Mouse (Mus musculus) intestine, postnatal 0 days (tissue): ENCODE measurements at regions not wholly inside any gene's neighbourhood (a gene's known extent, or its start where the extent isn't known, plus 50 kb on each side); places are given as distances from the start of the nearest gene placed in this dataset.
A peak's percentile ranks its signal among the peaks of the same experiment; 100 is the strongest.

ENCODE experiments used
- ATAC-seq: fragments of 200-750 bp; cut with Nextera tagmentation; 2 replicates; pipeline ENCODE4 v1.8.0; 2017; ENCODE audit warnings: mild to moderate bottlenecking, moderate TSS enrichment, moderate library complexity
- H3K27ac ChIP-seq: fragments of 300-500 bp; sonication (generic); 2 replicates; pipeline ENCODE4 v1.5.1; 2014; ENCODE audit warnings: mild to moderate bottlenecking, low read depth, low read length, moderate library complexity
- H3K27me3 ChIP-seq: fragments of 300-500 bp; sonication (generic); replicated peaks from 2 replicates; pipeline ENCODE4 v1.6.1; 2014; ENCODE audit warnings: low read length, mixed read lengths; ENCODE audit not compliant: control insufficient read depth, insufficient read depth
- H3K36me3 ChIP-seq: fragments of 300-500 bp; sonication (generic); 2 replicates; pipeline ENCODE4 v1.6.1; 2014; ENCODE audit warnings: mild to moderate bottlenecking, moderate library complexity; ENCODE audit not compliant: control insufficient read depth, insufficient read depth
- H3K4me1 ChIP-seq: fragments of 300-500 bp; sonication (generic); replicated peaks from 2 replicates; pipeline ENCODE4 v1.6.1; 2014; ENCODE audit warnings: antibody characterized with exemption, low read length, mixed read lengths; ENCODE audit not compliant: control insufficient read depth, insufficient read depth
- H3K4me2 ChIP-seq: fragments of 300-500 bp; sonication (generic); replicated peaks from 2 replicates; pipeline ENCODE4 v1.6.1; 2014; ENCODE audit warnings: low read depth, mild to moderate bottlenecking, moderate library complexity
- H3K4me3 ChIP-seq: fragments of 300-500 bp; sonication (generic); 2 replicates; pipeline ENCODE4 v1.5.1; 2014; ENCODE audit warnings: low read depth, low read length
- H3K9ac ChIP-seq: fragments of 300-500 bp; sonication (generic); 2 replicates; pipeline ENCODE4 v1.6.1; 2014; ENCODE audit warnings: mild to moderate bottlenecking, low read depth, low read length
- H3K9me3 ChIP-seq: fragments of 300-500 bp; sonication (generic); 2 replicates; pipeline ENCODE4 v1.6.1; 2016; ENCODE audit warnings: mixed run types; ENCODE audit not compliant: control insufficient read depth
- CTCF ChIP-seq: sonication (generic); IDR thresholded peaks from 2 replicates; pipeline ENCODE4 v1.5.1; 2016; ENCODE audit warnings: low read depth, mild to moderate bottlenecking, control low read depth, antibody characterized with exemption, moderate library complexity
- WGBS: fragments of 180-500 bp; shearing (Covaris S2); extraction: QIAGEN DNeasy Blood & Tissue Kit; methylation state at CpG from one replicate; pipeline ENCODE4 v1.1.7; 2014; 5-methylcytosine and 5-hydroxymethylcytosine counted together

- no peaks in the 10 kb centered on the region for H3K4me1 ChIP-seq
- no peak overlapping the region for H3K4me3 ChIP-seq
- no peak overlapping the region for H3K27ac ChIP-seq
- H3K36me3 ChIP-seq, result no peaks in the 10 kb centered on the region
- no peak overlapping the region for H3K9ac ChIP-seq
- no peak; the same call in 1 of the 2 replicates for ATAC-seq
- no peaks in the 10 kb centered on the region for H3K27me3 ChIP-seq
- peak; percentile 86 for TF ChIP-seq CTCF
- H3K9me3 ChIP-seq, result no peaks in the 10 kb centered on the region
- WGBS, result 6% methylated on average over 2 of the region's 2 CpGs
- no peak overlapping the region for H3K4me2 ChIP-seq
Observed at GRCm38 (mm10) chr16:49278478-49278877, 221.2 kb downstream of the Myh15 start.

DNA sequence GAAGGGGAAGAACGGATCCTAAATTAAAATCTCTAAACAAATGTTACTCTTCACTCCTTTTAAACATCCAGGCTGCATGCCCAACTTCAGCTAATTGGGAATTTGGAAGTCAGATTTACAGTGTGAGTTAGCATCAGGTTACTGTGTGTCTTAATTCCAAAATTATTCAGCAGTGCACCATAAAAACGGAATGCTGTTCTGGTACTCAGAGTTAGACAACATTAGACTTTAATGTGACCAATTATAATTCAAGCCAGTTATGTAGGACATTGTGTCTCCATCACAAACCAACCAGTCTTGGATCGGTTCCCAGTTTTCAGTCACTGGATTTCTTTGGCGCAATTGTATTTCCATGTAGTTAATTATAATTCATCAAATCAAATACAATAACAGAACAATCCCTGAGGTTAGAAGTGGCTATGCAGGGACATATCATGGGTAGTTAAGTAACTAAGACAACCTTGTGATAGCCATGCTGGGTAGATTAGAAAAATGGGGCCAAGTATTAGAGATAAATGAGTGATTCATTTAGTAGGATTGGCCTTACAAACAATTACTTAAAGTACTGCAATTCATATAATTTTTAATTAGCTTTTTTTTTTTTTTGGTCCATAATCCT, 230.9 kb downstream of the Myh15 start:
- no peak overlapping the region for H3K4me2 ChIP-seq
- H3K9me3 ChIP-seq, result no peaks in the 10 kb centered on the region
- no peak for TF ChIP-seq CTCF
- no peaks in the 10 kb centered on the region for H3K27me3 ChIP-seq
- ATAC-seq, result no peak
- no peaks in the 10 kb centered on the region for H3K4me1 ChIP-seq
- H3K4me3 ChIP-seq, result no peak overlapping the region
- H3K9ac ChIP-seq, result no peak overlapping the region
- H3K36me3 ChIP-seq, result no peaks in the 10 kb centered on the region
- no peak overlapping the region for H3K27ac ChIP-seq
- 70% methylated on average over 4 of the region's 4 CpGs for WGBS

DNA sequence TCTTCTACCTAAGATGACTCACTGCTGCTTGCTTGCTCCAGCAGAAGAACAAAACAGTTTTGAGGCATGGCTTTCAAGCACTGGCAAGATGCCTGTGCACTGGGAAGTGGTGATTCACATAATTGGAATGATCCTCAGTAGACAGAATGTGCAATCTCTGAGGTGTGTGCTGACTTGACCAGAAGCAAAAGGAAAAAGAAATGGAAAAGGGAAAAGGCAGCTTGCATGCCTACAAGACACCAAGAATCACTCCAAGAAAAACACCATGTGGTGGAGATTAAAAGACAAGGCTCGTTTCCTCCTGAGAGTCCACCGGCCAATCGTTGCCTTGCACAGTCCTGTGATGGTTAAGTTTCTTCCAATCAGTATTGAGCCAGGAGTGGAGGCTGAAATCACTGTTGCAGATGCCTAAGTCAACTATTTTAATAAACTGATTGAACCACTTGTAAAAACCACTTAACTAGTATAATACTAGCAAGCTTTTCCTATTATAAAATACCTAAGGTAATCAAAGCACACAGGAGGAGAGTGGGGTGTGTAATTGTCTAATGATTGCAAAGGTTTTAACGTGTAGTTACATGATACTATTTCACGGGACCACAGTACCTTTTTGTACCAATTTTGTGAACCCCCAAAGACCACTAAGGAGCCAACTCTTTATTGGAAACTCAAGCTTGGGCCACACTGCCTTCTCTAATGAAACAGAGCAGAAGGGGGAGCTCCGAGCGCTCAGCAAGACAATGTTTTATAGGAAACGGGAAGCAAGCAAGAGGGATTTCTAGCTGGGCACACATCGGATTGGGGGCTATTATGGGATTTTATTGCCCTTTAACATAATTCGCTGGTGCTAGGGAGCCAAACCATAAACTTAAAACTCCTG, 232.2 kb downstream of the Myh15 start:
- no peak for TF ChIP-seq CTCF
- H3K27ac ChIP-seq, result no peak overlapping the region
- no peaks in the 10 kb centered on the region for H3K36me3 ChIP-seq
- no peak for ATAC-seq
- H3K4me2 ChIP-seq, result no peak overlapping the region
- H3K4me1 ChIP-seq, result no peaks in the 10 kb centered on the region
- whole genome bisulfite sequencing, result 74% methylated on average over 10 of the region's 10 CpGs
- no peaks in the 10 kb centered on the region for H3K9me3 ChIP-seq
- H3K9ac ChIP-seq, result no peak overlapping the region
- H3K27me3 ChIP-seq, result no peaks in the 10 kb centered on the region
- H3K4me3 ChIP-seq, result no peak overlapping the region

GRCm38 (mm10) chr16:49303612-49304307, 246.5 kb downstream of the Myh15 start:
- no peak overlapping the region for H3K27ac ChIP-seq
- H3K4me2 ChIP-seq, result no peak overlapping the region
- WGBS, result 92% methylated on average over 6 of the region's 6 CpGs
- no peaks in the 10 kb centered on the region for H3K27me3 ChIP-seq
- no peaks in the 10 kb centered on the region for H3K9me3 ChIP-seq
- no peaks in the 10 kb centered on the region for H3K36me3 ChIP-seq
- H3K4me1 ChIP-seq, result no peaks in the 10 kb centered on the region
- ATAC-seq, result no peak
- H3K9ac ChIP-seq, result no peak overlapping the region
- TF ChIP-seq CTCF, result no peak
- no peak overlapping the region for H3K4me3 ChIP-seq

DNA sequence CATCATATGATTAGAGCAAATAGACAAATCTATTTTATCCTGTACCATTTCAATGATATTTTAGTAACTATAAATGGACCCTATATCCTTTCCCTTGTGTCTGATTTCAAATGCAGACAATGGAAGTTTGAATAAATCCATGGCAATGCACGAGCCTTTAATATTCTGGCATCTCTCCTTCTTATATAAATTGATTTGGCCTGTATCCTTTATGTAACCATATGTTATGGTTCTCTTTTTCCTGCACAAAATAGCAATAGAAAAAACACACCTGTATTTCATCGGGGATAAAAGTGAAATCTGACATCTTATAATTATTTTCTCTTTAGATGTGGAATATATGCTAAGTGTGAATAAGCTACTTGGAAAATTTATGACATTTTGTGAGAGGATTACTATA, 247.1 kb downstream of the Myh15 start:
- no peak for ATAC-seq
- Histone ChIP-seq H3K4me1 (no peaks in the 10 kb centered on the region), H3K27ac (no peak overlapping the region), H3K36me3 (no peaks in the 10 kb centered on the region), H3K27me3 (no peaks in the 10 kb centered on the region), H3K4me2 (no peak overlapping the region), H3K4me3 (no peak overlapping the region), H3K9me3 (no peaks in the 10 kb centered on the region), H3K9ac (no peak overlapping the region)
- TF ChIP-seq CTCF, result no peak
- 80% methylated on average over 2 of the region's 2 CpGs for WGBS

GRCm38 (mm10) chr16:49317061-49317460, 259.8 kb downstream of the Myh15 start:
- 84% methylated on average over 2 of the region's 2 CpGs for WGBS
- Histone ChIP-seq H3K36me3 (no peaks in the 10 kb centered on the region), H3K9me3 (no peaks in the 10 kb centered on the region), H3K27me3 (no peaks in the 10 kb centered on the region), H3K9ac (no peak overlapping the region), H3K27ac (no peak overlapping the region), H3K4me1 (no peaks in the 10 kb centered on the region), H3K4me3 (no peak overlapping the region), H3K4me2 (no peak overlapping the region)
- no peak for ATAC-seq
- no peak for TF ChIP-seq CTCF
